Mouse (Mus musculus) hindbrain, embryonic 14.5 days (tissue): Measurements from ENCODE around the gene Art3. TPM values are rescaled to one million over a fixed set of nuclear protein-coding genes. Genes with fewer than 3 reads are reported as not detected.

Source experiments
- ATAC-seq: fragments of 200-750 bp; cut with Nextera tagmentation; 2 replicates; pipeline ENCODE4 v1.8.0; 2017; ENCODE audit warnings: moderate number of reproducible peaks, mild to moderate bottlenecking, moderate TSS enrichment, moderate library complexity; ENCODE audit not compliant: low FRiP score
- DNase-seq: peaks from one replicate; pipeline ENCODE4 v3.0.0-alpha.2; 2015; ENCODE audit warnings: low spot score
- H3K27ac ChIP-seq: fragments of 300-500 bp; sonication (generic); 2 replicates; pipeline ENCODE4 v1.5.1; 2014; ENCODE audit warnings: mild to moderate bottlenecking, moderate library complexity
- H3K27me3 ChIP-seq: fragments of 300-500 bp; sonication (generic); 2 replicates; pipeline ENCODE4 v1.6.1; 2014; ENCODE audit warnings: mild to moderate bottlenecking, low read length, mixed read lengths; ENCODE audit not compliant: control insufficient read depth, insufficient read depth
- H3K36me3 ChIP-seq: fragments of 300-500 bp; sonication (generic); replicated peaks from 2 replicates; pipeline ENCODE4 v1.6.1; 2014; ENCODE audit not compliant: control insufficient read depth, insufficient read depth
- H3K4me1 ChIP-seq: fragments of 300-500 bp; sonication (generic); replicated peaks from 2 replicates; pipeline ENCODE4 v1.6.1; 2014; ENCODE audit warnings: antibody characterized with exemption, low read length, mixed read lengths; ENCODE audit not compliant: control insufficient read depth, insufficient read depth
- H3K4me2 ChIP-seq: fragments of 300-500 bp; sonication (generic); replicated peaks from 2 replicates; pipeline ENCODE4 v1.6.1; 2014; ENCODE audit warnings: mild to moderate bottlenecking, moderate library complexity
- H3K4me3 ChIP-seq: fragments of 300-500 bp; sonication (generic); replicated peaks from 2 replicates; pipeline ENCODE4 v1.5.1; 2014; ENCODE audit warnings: mild to moderate bottlenecking, low read length
- H3K9ac ChIP-seq: fragments of 300-500 bp; sonication (generic); 2 replicates; pipeline ENCODE4 v1.6.1; 2014
- H3K9me3 ChIP-seq: fragments of 300-500 bp; sonication (generic); 2 replicates; pipeline ENCODE4 v1.6.1; 2016; ENCODE audit warnings: low read length; ENCODE audit not compliant: control insufficient read depth
- WGBS: fragments of 180-500 bp; shearing (Covaris S2); extraction: QIAGEN DNeasy Blood & Tissue Kit; methylation state at CpG from one replicate; pipeline ENCODE4 v1.1.7; 2014; 5-methylcytosine and 5-hydroxymethylcytosine counted together
- microRNA-seq: library from miRNA; unstranded; fragments of <30 nt; microRNA quantifications from one replicate; pipeline ENCODE4, GENCODE M21; 2016
- polyA plus RNA-seq: library from polyadenylated mRNA; unstranded; fragments of >200 nt; fragmentation: Nextera tagmentation; extraction: Ambion mirVana; gene quantifications from 2 replicates; pipeline ENCODE4 v1.2.1, GENCODE M21; 2014

Gene Art3
- polyA plus RNA-seq, 1 experiment from 2014 or later = 9.3 TPM

DNA sequence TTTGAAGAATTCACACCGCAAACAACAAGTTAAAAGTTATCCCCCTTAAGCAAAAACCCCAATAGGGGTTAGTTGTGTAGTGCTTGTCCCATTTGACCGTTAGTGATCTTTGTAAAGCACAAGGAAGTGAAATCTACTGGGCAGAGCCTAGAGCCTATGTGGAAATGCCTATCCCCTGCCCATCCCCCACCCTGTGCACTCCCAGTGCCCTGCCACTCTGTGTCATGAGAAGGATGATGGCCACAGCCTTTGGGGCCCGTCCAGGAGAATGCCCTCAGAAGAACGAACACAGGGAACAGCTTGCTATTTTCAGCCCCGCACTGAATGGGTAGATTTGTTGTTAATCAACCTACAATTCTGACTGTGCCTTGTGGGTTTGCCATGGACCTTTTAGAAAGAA lies 109.9 kb downstream of the Art3 start:
- 80% methylated on average over 5 of the region's 5 CpGs for WGBS
- Histone ChIP-seq H3K9me3 (no peaks in the 10 kb centered on the region), H3K4me2 (no peak overlapping the region), H3K27ac (no peak overlapping the region), H3K4me1 (no peaks in the 10 kb centered on the region), H3K9ac (no peak overlapping the region), H3K27me3 (no peaks in the 10 kb centered on the region), H3K36me3 (peaks cover 36% of the 10 kb centered on the region), H3K4me3 (no peak overlapping the region)
- no peak for ATAC-seq
- DNase-seq = no peak

DNA sequence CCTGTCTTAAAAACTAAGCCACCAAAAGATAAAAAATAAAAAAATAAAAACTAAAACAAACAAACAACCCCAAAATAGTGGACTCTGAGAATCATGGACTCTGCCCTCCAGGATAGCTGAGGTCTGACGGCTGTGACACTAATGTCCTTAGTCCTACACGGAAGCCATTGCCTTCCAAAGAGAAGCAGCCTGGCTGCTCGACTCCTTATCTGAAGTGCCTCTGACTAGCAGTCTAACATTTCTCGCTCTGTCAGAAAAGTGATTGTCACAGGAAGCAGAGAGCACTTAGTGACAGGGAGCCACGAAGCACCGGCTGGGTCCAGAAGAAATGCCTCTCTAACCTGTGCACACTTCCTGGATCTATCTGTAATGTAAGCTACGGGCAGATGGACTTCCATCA lies 111.3 kb downstream of the Art3 start:
- DNase-seq = no peak
- no peaks in the 10 kb centered on the region for H3K27me3 ChIP-seq
- peaks cover 50% of the 10 kb centered on the region for H3K36me3 ChIP-seq
- H3K4me3 ChIP-seq = no peak overlapping the region
- ATAC-seq = no peak
- H3K27ac ChIP-seq = no peak overlapping the region
- H3K4me1 ChIP-seq = no peaks in the 10 kb centered on the region
- 91% methylated on average over 7 of the region's 7 CpGs for WGBS
- no peak overlapping the region for H3K4me2 ChIP-seq
- no peaks in the 10 kb centered on the region for H3K9me3 ChIP-seq
- no peak overlapping the region for H3K9ac ChIP-seq

DNA sequence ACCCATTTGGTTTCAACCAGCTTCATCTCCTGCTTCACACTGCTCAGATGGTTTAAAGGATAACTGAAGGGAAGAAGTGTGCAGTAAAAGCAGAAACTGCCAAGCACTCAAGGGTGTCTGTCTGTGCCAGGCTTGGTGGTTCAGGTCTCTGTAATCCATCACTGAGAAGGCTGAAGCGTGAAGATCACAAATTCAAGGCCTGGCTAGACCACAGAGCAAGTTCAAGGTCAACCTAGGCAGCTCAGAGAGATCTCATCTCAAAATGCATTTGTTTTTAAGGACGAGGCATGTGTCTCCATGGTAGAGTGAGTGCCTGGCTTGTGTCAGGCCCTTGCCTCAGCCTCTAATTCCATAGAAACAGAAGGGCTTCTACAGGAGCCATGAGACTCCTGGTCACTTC lies 113.4 kb downstream of the Art3 start:
- H3K9ac ChIP-seq = no peak overlapping the region
- WGBS = 85% methylated on average over 2 of the region's 2 CpGs
- H3K4me2 ChIP-seq = no peak overlapping the region
- ATAC-seq (no peak), DNase-seq (no peak)
- H3K9me3 ChIP-seq = no peaks in the 10 kb centered on the region
- H3K36me3 ChIP-seq = peaks cover 71% of the 10 kb centered on the region
- H3K27me3 ChIP-seq = no peaks in the 10 kb centered on the region
- H3K27ac ChIP-seq = no peak overlapping the region
- no peak overlapping the region for H3K4me3 ChIP-seq
- H3K4me1 ChIP-seq = no peaks in the 10 kb centered on the region

DNA sequence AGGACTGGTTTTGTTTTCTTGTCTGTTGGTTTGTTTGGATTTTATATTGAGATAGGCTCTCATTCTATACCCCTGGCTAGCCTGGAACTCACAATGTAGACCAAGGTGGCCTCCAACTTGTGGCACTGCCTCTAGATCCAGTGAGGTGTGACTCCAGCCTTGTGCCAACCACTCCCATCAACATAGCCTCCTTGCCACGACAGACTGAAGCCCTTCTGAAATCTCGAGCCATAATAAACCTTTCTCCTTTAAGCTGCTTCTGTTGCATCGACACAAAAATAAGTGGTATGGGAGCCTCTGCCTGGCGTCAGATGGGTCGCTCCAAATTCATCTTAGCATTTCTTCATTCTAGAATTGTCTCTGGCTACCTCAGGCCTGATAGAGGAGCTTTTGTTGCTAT lies 115.1 kb downstream of the Art3 start:
- WGBS = 92% methylated on average over 5 of the region's 5 CpGs
- no peak overlapping the region for H3K4me3 ChIP-seq
- H3K36me3 ChIP-seq = peaks cover 89% of the 10 kb centered on the region

DNA sequence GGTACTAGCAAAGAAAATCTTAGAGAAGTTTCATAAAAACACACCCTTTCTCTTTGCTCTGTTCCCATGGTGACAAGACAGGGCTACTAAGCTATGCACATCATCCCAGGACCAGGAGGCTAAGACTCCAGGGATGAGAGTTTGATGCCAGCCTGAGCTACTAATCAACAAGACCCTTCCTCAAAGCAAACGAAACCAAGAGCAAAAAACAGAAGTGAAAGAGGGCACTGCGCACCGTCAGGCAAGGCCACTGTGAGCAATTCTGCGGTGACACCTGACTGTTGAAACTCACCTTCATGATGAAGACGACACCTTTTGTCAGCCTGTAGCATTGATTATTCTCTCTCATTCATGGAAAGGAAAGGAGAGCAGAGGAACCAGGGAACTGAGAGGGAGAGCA lies 121.2 kb downstream of the Art3 start:
- Histone ChIP-seq H3K9me3 (no peaks in the 10 kb centered on the region), H3K9ac (no peak overlapping the region), H3K4me1 (no peaks in the 10 kb centered on the region), H3K4me2 (no peak overlapping the region), H3K27me3 (no peaks in the 10 kb centered on the region), H3K27ac (no peak overlapping the region), H3K4me3 (no peak overlapping the region), H3K36me3 (peaks cover 84% of the 10 kb centered on the region)
- no peak for ATAC-seq
- WGBS = 93% methylated on average over 5 of the region's 5 CpGs
- DNase-seq = no peak

More for the DNA sequence above, 115.1 kb downstream of the Art3 start:
- Histone ChIP-seq H3K27ac (no peak overlapping the region), H3K4me2 (no peak overlapping the region), H3K27me3 (no peaks in the 10 kb centered on the region), H3K9ac (no peak overlapping the region), H3K4me1 (no peaks in the 10 kb centered on the region), H3K9me3 (no peaks in the 10 kb centered on the region)
- DNase-seq = no peak
- ATAC-seq = no peak

DNA sequence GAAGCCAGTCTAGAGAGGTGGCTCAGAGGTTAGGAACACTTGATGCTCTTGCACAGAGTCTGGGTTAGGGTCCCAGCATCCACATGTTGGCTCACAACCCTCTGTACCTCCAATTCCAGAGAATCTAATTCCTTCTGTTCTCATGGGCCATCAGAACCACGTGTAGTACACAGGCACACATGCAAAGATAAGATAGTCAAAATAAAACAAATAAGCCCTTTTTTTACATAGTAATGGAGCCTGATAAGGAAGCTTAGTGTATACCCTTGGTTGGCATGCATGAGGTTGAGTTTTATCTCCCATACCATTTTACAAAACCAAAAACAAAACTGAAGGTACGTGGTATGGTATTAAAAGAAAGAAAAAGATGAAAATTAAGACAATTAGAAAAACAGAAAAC lies 125.8 kb downstream of the Art3 start:
- no peak for DNase-seq
- Histone ChIP-seq H3K4me3 (no peak overlapping the region), H3K4me1 (no peaks in the 10 kb centered on the region), H3K9ac (no peak overlapping the region), H3K27ac (no peak overlapping the region), H3K9me3 (no peaks in the 10 kb centered on the region), H3K4me2 (no peak overlapping the region), H3K36me3 (peaks cover 57% of the 10 kb centered on the region), H3K27me3 (no peaks in the 10 kb centered on the region)
- no peak for ATAC-seq
- WGBS = 86% methylated on average over 2 of the region's 2 CpGs

DNA sequence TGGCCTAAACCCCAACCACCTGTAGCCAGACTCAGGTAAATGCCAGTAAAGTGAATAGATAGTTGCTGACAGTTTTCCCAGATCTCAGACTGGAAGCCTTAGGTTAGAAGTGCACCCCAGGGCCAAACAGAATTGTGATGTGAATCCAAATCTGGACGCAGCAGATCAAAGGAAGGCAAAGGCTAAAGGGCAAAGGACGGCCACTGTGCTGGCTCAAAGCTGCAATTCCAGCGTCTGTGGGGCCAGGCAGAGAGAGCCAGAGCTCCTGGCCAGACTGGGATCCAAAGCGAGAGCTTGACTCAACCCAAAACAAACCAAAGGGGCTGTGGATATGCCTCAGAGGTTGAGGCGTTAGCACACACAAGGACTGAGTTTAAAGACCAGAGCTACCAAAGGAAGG lies 127.1 kb downstream of the Art3 start:
- ATAC-seq (no peak), DNase-seq (no peak)
- WGBS = 61% methylated on average over 5 of the region's 5 CpGs
- Histone ChIP-seq H3K4me2 (no peak overlapping the region), H3K9me3 (no peaks in the 10 kb centered on the region), H3K36me3 (peaks cover 44% of the 10 kb centered on the region), H3K27me3 (no peaks in the 10 kb centered on the region), H3K4me1 (no peaks in the 10 kb centered on the region), H3K9ac (no peak overlapping the region), H3K27ac (no peak overlapping the region), H3K4me3 (no peak overlapping the region)

DNA sequence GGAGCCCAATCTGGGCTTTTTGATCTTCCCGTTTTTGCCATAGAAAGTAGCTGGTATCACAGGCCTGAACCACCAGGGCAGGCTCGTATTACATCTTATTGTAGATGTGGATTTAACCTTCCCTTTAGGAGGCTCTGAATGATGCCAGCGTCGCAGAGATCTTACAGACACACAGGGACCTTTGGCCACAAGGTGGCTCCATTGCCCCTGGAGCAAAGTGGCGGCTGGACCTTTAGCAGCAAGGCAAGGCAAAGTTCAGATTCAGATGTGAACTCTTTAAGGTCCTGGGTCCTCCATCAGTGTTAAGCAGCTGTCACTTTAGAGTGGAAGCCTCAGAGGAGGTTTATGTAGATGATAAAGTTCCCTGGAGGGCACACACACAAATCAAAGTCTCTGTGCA lies 129.7 kb downstream of the Art3 start:
- H3K36me3 ChIP-seq = peaks cover 29% of the 10 kb centered on the region
- H3K4me2 ChIP-seq = no peak overlapping the region
- H3K9ac ChIP-seq = no peak overlapping the region
- no peak overlapping the region for H3K4me3 ChIP-seq
- H3K4me1 ChIP-seq = no peaks in the 10 kb centered on the region
- no peaks in the 10 kb centered on the region for H3K27me3 ChIP-seq
- DNase-seq = peak; percentile 50
- no peak overlapping the region for H3K27ac ChIP-seq
- 24% methylated on average over 5 of the region's 5 CpGs for WGBS
- H3K9me3 ChIP-seq = no peaks in the 10 kb centered on the region
- ATAC-seq = no peak

Small RNA genes lying within 50 kb of the gene (microRNA-seq; reads per million reads assigned to microRNA genes)
- gene Mir6415 = not detected

Other genes with a start within 250 kb of the Art3 start
- 377 and 384 TPM in 2 replicates for gene G3bp2, start 248.1 kb upstream of the Art3 start, polyA plus RNA-seq
- gene Uso1, start 193.9 kb upstream of the Art3 start, polyA plus RNA-seq = 27.4 and 30.9 TPM in 2 replicates
- gene U90926, start 116.4 kb upstream of the Art3 start, polyA plus RNA-seq = not detected in 2 replicates
- 0.34 and 0.84 TPM in 2 replicates for gene Ppef2, start 75.5 kb upstream of the Art3 start, polyA plus RNA-seq
- gene Naaa, start 53.7 kb upstream of the Art3 start, polyA plus RNA-seq = 22.1 and 25.1 TPM in 2 replicates
- gene Sdad1, start 21.3 kb upstream of the Art3 start, polyA plus RNA-seq = 28.5 and 29.3 TPM in 2 replicates
- gene Cxcl9, start 3.7 kb upstream of the Art3 start, polyA plus RNA-seq = not detected in 2 replicates
- gene Cxcl10, start 17.1 kb downstream of the Art3 start, polyA plus RNA-seq = 0.24 TPM in 1 of 2 replicates, not detected in the other
- 51.5 and 59.4 TPM in 2 replicates for gene Nup54, start 103.4 kb downstream of the Art3 start, polyA plus RNA-seq
- 18.9 and 20.2 TPM in 2 replicates for gene Scarb2, start 175.0 kb downstream of the Art3 start, polyA plus RNA-seq
- 1.3 TPM in 2 replicates for gene Fam47e, start 223.2 kb downstream of the Art3 start, polyA plus RNA-seq